Mouse (Mus musculus): ENCODE measurements around the gene Adamts13. TPM values are rescaled to one million over a fixed set of nuclear protein-coding genes. Genes with fewer than 3 reads are reported as not detected.

The Adamts13 gene
- total and polyA plus RNA-seq, 2 experiments from 2014 or later = not detected

GRCm38 (mm10) chr2:26952193-26952592 lies 21.0 kb upstream of the Adamts13 start:
- DNase-seq (ENCODE audit: low spot score) = no peak
- no peak overlapping the region for H3K4me3 ChIP-seq (ENCODE audit: low read depth, low read length)
- peaks cover 54% of the 10 kb centered on the region for H3K36me3 ChIP-seq (replicated peaks; ENCODE audit: control insufficient read depth, insufficient read depth, low read length)

GRCm38 (mm10) chr2:26952866-26953265 lies 20.4 kb upstream of the Adamts13 start:
- no peak overlapping the region for H3K27ac ChIP-seq (ENCODE audit: low read depth)
- H3K4me1 ChIP-seq (ENCODE audit: control insufficient read depth, insufficient read depth) = no peaks in the 10 kb centered on the region
- TF ChIP-seq EP300 (IDR thresholded peaks at IDR 0.05; ENCODE audit: low read depth) (no peak), CTCF (IDR thresholded peaks at IDR 0.05; ENCODE audit: low read depth) (no peak)
- H3K9me3 ChIP-seq (replicated peaks; ENCODE audit: control insufficient read depth, low read length) = no peaks in the 10 kb centered on the region
- DNase-seq (ENCODE audit: low spot score) = no peak
- no peak overlapping the region for H3K9ac ChIP-seq (replicated peaks; ENCODE audit: low read depth, low read length)
- H3K27me3 ChIP-seq (ENCODE audit: control insufficient read depth, insufficient read depth, low read length) = no peaks in the 10 kb centered on the region
- ATAC-seq (ENCODE audit: insufficient read depth, low read depth) = no peak
- H3K4me2 ChIP-seq (ENCODE audit: low read depth, low read length) = no peak overlapping the region
- 79% methylated on average over 8 of the region's 8 CpGs for WGBS
- no peak overlapping the region for H3K4me3 ChIP-seq (ENCODE audit: low read depth, low read length)
- H3K36me3 ChIP-seq (replicated peaks; ENCODE audit: control insufficient read depth, insufficient read depth, low read length) = peaks cover 60% of the 10 kb centered on the region

More at GRCm38 (mm10) chr2:26952193-26952592, 21.0 kb upstream of the Adamts13 start:
- no peaks in the 10 kb centered on the region for H3K27me3 ChIP-seq (ENCODE audit: control insufficient read depth, insufficient read depth, low read length)
- no peak for ATAC-seq (ENCODE audit: insufficient read depth, low read depth)
- H3K9ac ChIP-seq (replicated peaks; ENCODE audit: low read depth, low read length) = no peak overlapping the region
- no peak overlapping the region for H3K4me2 ChIP-seq (ENCODE audit: low read depth, low read length)
- no peaks in the 10 kb centered on the region for H3K4me1 ChIP-seq (ENCODE audit: control insufficient read depth, insufficient read depth)
- no peaks in the 10 kb centered on the region for H3K9me3 ChIP-seq (replicated peaks; ENCODE audit: control insufficient read depth, low read length)
- no peak for TF ChIP-seq EP300 (IDR thresholded peaks at IDR 0.05; ENCODE audit: low read depth)
- TF ChIP-seq CTCF (IDR thresholded peaks at IDR 0.05; ENCODE audit: low read depth) = no peak
- H3K27ac ChIP-seq (ENCODE audit: low read depth) = no peak overlapping the region
- 90% methylated on average over 4 of the region's 4 CpGs for WGBS

- TF ChIP-seq CTCF (IDR thresholded peaks at IDR 0.05; ENCODE audit: low read depth) (no peak), EP300 (IDR thresholded peaks at IDR 0.05; ENCODE audit: low read depth) (no peak)
- no peak overlapping the region for H3K27ac ChIP-seq (ENCODE audit: low read depth)
- 83% methylated on average over 2 of the region's 2 CpGs for whole genome bisulfite sequencing
These were observed 18.4 kb upstream of the Adamts13 start for GRCm38 (mm10) chr2:26954735-26955395.

GRCm38 (mm10) chr2:26956811-26957487 lies 16.3 kb upstream of the Adamts13 start:
- no peak overlapping the region for H3K4me3 ChIP-seq (ENCODE audit: low read depth, low read length)
- no peaks in the 10 kb centered on the region for H3K9me3 ChIP-seq (replicated peaks; ENCODE audit: control insufficient read depth, low read length)
- no peak overlapping the region for H3K27ac ChIP-seq (ENCODE audit: low read depth)
- no peak for DNase-seq (ENCODE audit: low spot score)
- 91% methylated on average over 12 of the region's 12 CpGs for WGBS
- peaks cover 83% of the 10 kb centered on the region for H3K36me3 ChIP-seq (replicated peaks; ENCODE audit: control insufficient read depth, insufficient read depth, low read length)
- H3K9ac ChIP-seq (replicated peaks; ENCODE audit: low read depth, low read length) = no peak overlapping the region
- TF ChIP-seq CTCF (IDR thresholded peaks at IDR 0.05; ENCODE audit: low read depth) (no peak), EP300 (IDR thresholded peaks at IDR 0.05; ENCODE audit: low read depth) (no peak)
- no peak for ATAC-seq (ENCODE audit: insufficient read depth, low read depth)
- H3K4me2 ChIP-seq (ENCODE audit: low read depth, low read length) = no peak overlapping the region
- no peaks in the 10 kb centered on the region for H3K27me3 ChIP-seq (ENCODE audit: control insufficient read depth, insufficient read depth, low read length)
- no peaks in the 10 kb centered on the region for H3K4me1 ChIP-seq (ENCODE audit: control insufficient read depth, insufficient read depth)

More at GRCm38 (mm10) chr2:26954735-26955395, 18.4 kb upstream of the Adamts13 start:
- H3K4me3 ChIP-seq (ENCODE audit: low read depth, low read length) = no peak overlapping the region
- no peak overlapping the region for H3K4me2 ChIP-seq (ENCODE audit: low read depth, low read length)
- no peaks in the 10 kb centered on the region for H3K27me3 ChIP-seq (ENCODE audit: control insufficient read depth, insufficient read depth, low read length)
- H3K9ac ChIP-seq (replicated peaks; ENCODE audit: low read depth, low read length) = no peak overlapping the region
- ATAC-seq (ENCODE audit: insufficient read depth, low read depth) = no peak
- H3K9me3 ChIP-seq (replicated peaks; ENCODE audit: control insufficient read depth, low read length) = no peaks in the 10 kb centered on the region
- peaks cover 72% of the 10 kb centered on the region for H3K36me3 ChIP-seq (replicated peaks; ENCODE audit: control insufficient read depth, insufficient read depth, low read length)
- H3K4me1 ChIP-seq (ENCODE audit: control insufficient read depth, insufficient read depth) = no peaks in the 10 kb centered on the region
- DNase-seq (ENCODE audit: low spot score) = no peak

DNA sequence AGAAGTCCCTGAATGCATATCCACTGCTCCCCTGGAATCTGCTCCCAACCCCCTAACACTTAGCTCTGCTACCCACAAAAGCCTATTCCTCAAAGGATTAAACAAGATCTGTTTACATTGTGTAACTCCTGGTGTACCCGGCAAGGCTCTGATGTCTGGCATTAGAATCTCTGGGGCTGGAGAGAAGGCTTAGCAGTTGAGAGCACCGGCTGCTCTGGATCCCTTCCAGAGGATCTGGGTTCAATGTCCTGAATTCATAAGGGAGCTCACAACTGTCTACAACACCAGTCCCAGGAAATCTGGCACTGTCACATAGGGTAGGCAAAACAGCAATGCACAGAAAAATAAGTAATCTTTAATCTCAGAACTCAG lies 15.7 kb upstream of the Adamts13 start:
- peaks cover 80% of the 10 kb centered on the region for H3K36me3 ChIP-seq (replicated peaks; ENCODE audit: control insufficient read depth, insufficient read depth, low read length)
- no peak overlapping the region for H3K4me2 ChIP-seq (ENCODE audit: low read depth, low read length)
- ATAC-seq (ENCODE audit: insufficient read depth, low read depth) = no peak
- H3K9me3 ChIP-seq (replicated peaks; ENCODE audit: control insufficient read depth, low read length) = no peaks in the 10 kb centered on the region
- H3K9ac ChIP-seq (replicated peaks; ENCODE audit: low read depth, low read length) = no peak overlapping the region
- no peaks in the 10 kb centered on the region for H3K4me1 ChIP-seq (ENCODE audit: control insufficient read depth, insufficient read depth)
- H3K27ac ChIP-seq (ENCODE audit: low read depth) = no peak overlapping the region
- 83% methylated on average over 2 of the region's 2 CpGs for WGBS
- TF ChIP-seq EP300 (IDR thresholded peaks at IDR 0.05; ENCODE audit: low read depth) (no peak), CTCF (IDR thresholded peaks at IDR 0.05; ENCODE audit: low read depth) (no peak)
- no peak for DNase-seq (ENCODE audit: low spot score)
- no peak overlapping the region for H3K4me3 ChIP-seq (ENCODE audit: low read depth, low read length)
- no peaks in the 10 kb centered on the region for H3K27me3 ChIP-seq (ENCODE audit: control insufficient read depth, insufficient read depth, low read length)

Measured in heart, postnatal 0 days (tissue).